Mouse (Mus musculus) adrenal gland, adult 2 months (tissue): ENCODE results near the gene Mpp2. TPM values are rescaled to one million over a fixed set of nuclear protein-coding genes. Genes with fewer than 3 reads are reported as not detected.

Experiments
- DNase-seq: peaks from one replicate; pipeline ENCODE4 v3.0.0; 2021
- polyA plus RNA-seq: library from polyadenylated mRNA; depleted of rRNA; stranded (reverse); fragments of >200 nt; gene quantifications from 2 replicates; pipeline ENCODE4 v1.2.3, GENCODE M21; 2012; rRNA removed
- total RNA-seq, 2 experiments: library from RNA; stranded (reverse); gene quantifications; 2 replicates each; pipeline ENCODE4 v1.2.3; 2021

The Mpp2 gene
- total and polyA plus RNA-seq, 3 experiments, result 9.8 to 17.5 (median 12.3) TPM

- DNase-seq, result no peak
Measured at GRCm38 (mm10) chr11:102008954-102009637, 79.2 kb downstream of the Mpp2 start.

- DNase-seq, result no peak
Measured at GRCm38 (mm10) chr11:102008372-102008771, 79.9 kb downstream of the Mpp2 start.

Other genes with a start within 250 kb of the Mpp2 start
- 1 to 10 TPM; 1.4 to 5.3 TPM for gene Meox1, start 194.1 kb downstream of the Mpp2 start, total RNA-seq
- 0.57 and 1.2 TPM in 2 replicates for gene Meox1, start 194.1 kb downstream of the Mpp2 start, polyA plus RNA-seq
- gene Sost, start 121.5 kb downstream of the Mpp2 start, total RNA-seq, result not detected
- 0.39 and 0.41 TPM in 2 replicates for gene Sost, start 121.5 kb downstream of the Mpp2 start, polyA plus RNA-seq
- gene Cfap97d1, start 104.2 kb downstream of the Mpp2 start, total RNA-seq, result not detected
- gene Cfap97d1, start 104.2 kb downstream of the Mpp2 start, polyA plus RNA-seq, result not detected in 2 replicates
- gene Dusp3, start 101.5 kb downstream of the Mpp2 start, total RNA-seq, result 100 to 1,000 TPM in 1 of 2 experiments, 10 to 100 TPM in 1; 89.8 to 151 TPM
- 189 and 210 TPM in 2 replicates for gene Dusp3, start 101.5 kb downstream of the Mpp2 start, polyA plus RNA-seq
- 10 to 100 TPM in 1 of 2 experiments, 1 to 10 TPM in 1; 7.8 to 13.5 TPM for gene Mpp3, start 60.1 kb downstream of the Mpp2 start, total RNA-seq
- 12.1 and 16.9 TPM in 2 replicates for gene Mpp3, start 60.1 kb downstream of the Mpp2 start, polyA plus RNA-seq
- 10 to 100 TPM; 28.1 to 58.7 TPM for gene Cd300lg, start 47.0 kb downstream of the Mpp2 start, total RNA-seq
- gene Cd300lg, start 47.0 kb downstream of the Mpp2 start, polyA plus RNA-seq, result 44.3 and 60.6 TPM in 2 replicates
- gene Ppy, start 12.8 kb upstream of the Mpp2 start, total RNA-seq, result not detected
- not detected in 2 replicates for gene Ppy, start 12.8 kb upstream of the Mpp2 start, polyA plus RNA-seq
- not detected for gene Pyy, start 19.3 kb upstream of the Mpp2 start, total RNA-seq
- gene Pyy, start 19.3 kb upstream of the Mpp2 start, polyA plus RNA-seq, result not detected in 2 replicates
- gene Nags, start 57.0 kb upstream of the Mpp2 start, total RNA-seq, result 1 to 10 TPM in 1 of 2 experiments, under 1 TPM in 1; 0.29 to 1.8 TPM
- gene Nags, start 57.0 kb upstream of the Mpp2 start, polyA plus RNA-seq, result 0.34 and 1.1 TPM in 2 replicates
- gene Tmem101, start 67.9 kb upstream of the Mpp2 start, total RNA-seq, result 10 to 100 TPM in 1 of 2 experiments, 1 to 10 TPM in 1; 7.9 to 16.5 TPM
- gene Tmem101, start 67.9 kb upstream of the Mpp2 start, polyA plus RNA-seq, result 23.9 and 26.8 TPM in 2 replicates
- gene Lsm12, start 96.8 kb upstream of the Mpp2 start, total RNA-seq, result 100 to 1,000 TPM in 1 of 2 experiments, 10 to 100 TPM in 1; 82.6 to 108 TPM
- 35.8 and 40.1 TPM in 2 replicates for gene Lsm12, start 96.8 kb upstream of the Mpp2 start, polyA plus RNA-seq
- gene G6pc3, start 101.1 kb upstream of the Mpp2 start, total RNA-seq, result 100 to 1,000 TPM; 140 to 149 TPM
- 254 and 297 TPM in 2 replicates for gene G6pc3, start 101.1 kb upstream of the Mpp2 start, polyA plus RNA-seq
- gene Hdac5, start 141.7 kb upstream of the Mpp2 start, total RNA-seq, result 100 to 1,000 TPM in 1 of 2 experiments, 10 to 100 TPM in 1; 67.8 to 127 TPM
- 99.3 and 131 TPM in 2 replicates for gene Hdac5, start 141.7 kb upstream of the Mpp2 start, polyA plus RNA-seq
- gene BC030867, start 160.4 kb upstream of the Mpp2 start, total RNA-seq, result under 1 TPM; 0.35 to 0.93 TPM
- gene BC030867, start 160.4 kb upstream of the Mpp2 start, polyA plus RNA-seq, result 1.2 and 1.6 TPM in 2 replicates
- under 1 TPM; 0.12 to 0.45 TPM for gene Asb16, start 180.2 kb upstream of the Mpp2 start, total RNA-seq
- 0.75 and 0.95 TPM in 2 replicates for gene Asb16, start 180.2 kb upstream of the Mpp2 start, polyA plus RNA-seq
- 10 to 100 TPM; 57.2 to 59.4 TPM for gene Tmub2, start 196.4 kb upstream of the Mpp2 start, total RNA-seq
- 55.8 and 58.9 TPM in 2 replicates for gene Tmub2, start 196.4 kb upstream of the Mpp2 start, polyA plus RNA-seq
- gene Atxn7l3, start 208.1 kb upstream of the Mpp2 start, total RNA-seq, result 10 to 100 TPM; 44.2 to 45.1 TPM
- 43.2 and 46.5 TPM in 2 replicates for gene Atxn7l3, start 208.1 kb upstream of the Mpp2 start, polyA plus RNA-seq
- gene Ubtf, start 231.2 kb upstream of the Mpp2 start, total RNA-seq, result 100 to 1,000 TPM in 1 of 2 experiments, 10 to 100 TPM in 1; 95.9 to 110 TPM
- gene Ubtf, start 231.2 kb upstream of the Mpp2 start, polyA plus RNA-seq, result 24.2 and 25.4 TPM in 2 replicates